Mouse (Mus musculus): ENCODE measurements at regions not wholly inside any gene's neighbourhood (a gene's known extent, or its start where the extent isn't known, plus 50 kb on each side); places are given as distances from the start of the nearest gene placed in this dataset.

- DNase-seq = peak; percentile 82 to 85
- intact Hi-C loops (cut with DNase I) = loop anchor here (2.0 to 5.0 kb wide), 3 partner anchors 40 to 98 kb away; no protein-coding TSS in a partner anchor
Observed at GRCm38 (mm10) chr2:117018917-117019538, 102.1 kb upstream of the Spred1 start.

GRCm38 (mm10) chr2:117019552-117019951 lies 101.6 kb upstream of the Spred1 start:
- DNase-seq = no peak
- intact Hi-C loops (cut with DNase I) = loop anchor here (2.0 to 5.0 kb wide), 3 partner anchors 41 to 97 kb away; no protein-coding TSS in a partner anchor

- intact Hi-C loops (cut with DNase I) = no loop called here
Observed at GRCm38 (mm10) chr2:117021787-117022186, 99.4 kb upstream of the Spred1 start.

GRCm38 (mm10) chr2:117023436-117023835 lies 97.7 kb upstream of the Spred1 start:
- intact Hi-C loops (cut with DNase I) = no loop called here
- no peak for DNase-seq

More at GRCm38 (mm10) chr2:117021787-117022186, 99.4 kb upstream of the Spred1 start:
- DNase-seq = no peak

- intact Hi-C loops (cut with DNase I) = no loop called here
- DNase-seq = no peak
Observed at GRCm38 (mm10) chr2:117027071-117027470, 94.1 kb upstream of the Spred1 start.

GRCm38 (mm10) chr2:117028771-117029170 lies 92.4 kb upstream of the Spred1 start:
- intact Hi-C loops (cut with DNase I) = no loop called here
- DNase-seq = no peak

- intact Hi-C loops (cut with DNase I) = no loop called here
- DNase-seq = peak; percentile 9 to 19
Observed at GRCm38 (mm10) chr2:117036197-117036872, 84.8 kb upstream of the Spred1 start.

GRCm38 (mm10) chr2:117040211-117040610 lies 81.0 kb upstream of the Spred1 start:
- DNase-seq = no peak
- intact Hi-C loops (cut with DNase I) = no loop called here

GRCm38 (mm10) chr2:117043831-117044230 lies 77.3 kb upstream of the Spred1 start:
- intact Hi-C loops (cut with DNase I) = no loop called here
- DNase-seq = no peak

GRCm38 (mm10) chr2:117048290-117048730 lies 72.9 kb upstream of the Spred1 start:
- intact Hi-C loops (cut with DNase I) = no loop called here

GRCm38 (mm10) chr2:117050061-117050460 lies 71.1 kb upstream of the Spred1 start:
- intact Hi-C loops (cut with DNase I) = no loop called here
- DNase-seq = no peak

More at GRCm38 (mm10) chr2:117048290-117048730, 72.9 kb upstream of the Spred1 start:
- no peak for DNase-seq

GRCm38 (mm10) chr2:117064126-117064525 lies 57.0 kb upstream of the Spred1 start:
- DNase-seq = no peak
- intact Hi-C loops (cut with DNase I) = no loop called here

- DNase-seq = no peak
Observed at GRCm38 (mm10) chr2:117070348-117070747, 50.8 kb upstream of the Spred1 start.

GRCm38 (mm10) chr2:117071098-117071497 lies 50.1 kb upstream of the Spred1 start:
- no peak for DNase-seq
- intact Hi-C loops (cut with DNase I) = no loop called here

More at GRCm38 (mm10) chr2:117070348-117070747, 50.8 kb upstream of the Spred1 start:
- intact Hi-C loops (cut with DNase I) = no loop called here
